Mouse (Mus musculus) liver, postnatal 0 days (tissue): ENCODE measurements around the gene Ago1. TPM values are rescaled to one million over a fixed set of nuclear protein-coding genes. Genes with fewer than 3 reads are reported as not detected.
A peak's percentile ranks its signal among the peaks of the same experiment; 100 is the strongest.

Source experiments
- ATAC-seq: fragments of 200-750 bp; cut with Nextera tagmentation; 2 replicates; pipeline ENCODE4 v1.8.0; 2017; ENCODE audit warnings: mild to moderate bottlenecking, moderate library complexity
- DNase-seq: peaks from one replicate; pipeline ENCODE4 v3.0.0-alpha.2; 2016
- H3K27ac ChIP-seq: fragments of 300-500 bp; sonication (generic); 2 replicates; pipeline ENCODE4 v1.5.1; 2014; ENCODE audit warnings: antibody characterized with exemption, moderate library complexity, mild to moderate bottlenecking, low read depth
- H3K27me3 ChIP-seq: fragments of 300-500 bp; sonication (generic); 2 replicates; pipeline ENCODE4 v1.6.1; 2014; ENCODE audit warnings: low read length, control low read depth, mixed read lengths; ENCODE audit not compliant: insufficient read depth
- H3K36me3 ChIP-seq: fragments of 300-500 bp; sonication (generic); replicated peaks from 2 replicates; pipeline ENCODE4 v1.6.1; 2014; ENCODE audit warnings: mild to moderate bottlenecking, control low read depth, low read length, moderate library complexity, mixed read lengths; ENCODE audit not compliant: insufficient read depth
- H3K4me1 ChIP-seq: fragments of 300-500 bp; sonication (generic); 2 replicates; pipeline ENCODE4 v1.6.1; 2014; ENCODE audit warnings: antibody characterized with exemption, mild to moderate bottlenecking, control low read depth; ENCODE audit not compliant: insufficient read depth
- H3K4me2 ChIP-seq: fragments of 300-500 bp; sonication (generic); 2 replicates; pipeline ENCODE4 v1.6.1; 2014; ENCODE audit warnings: low read depth, mild to moderate bottlenecking, low read length, moderate library complexity, mixed read lengths
- H3K4me3 ChIP-seq: fragments of 300-500 bp; sonication (generic); 2 replicates; pipeline ENCODE4 v1.5.1; 2014; ENCODE audit warnings: low read depth, low read length
- H3K9ac ChIP-seq: fragments of 300-500 bp; sonication (generic); replicated peaks from 2 replicates; pipeline ENCODE4 v1.6.1; 2014; ENCODE audit warnings: mild to moderate bottlenecking, moderate library complexity
- H3K9me3 ChIP-seq: fragments of 300-500 bp; sonication (generic); 2 replicates; pipeline ENCODE4 v1.6.1; 2016; ENCODE audit warnings: mild to moderate bottlenecking, control low read depth, low read length, mixed read lengths
- CTCF ChIP-seq: sonication (generic); IDR thresholded peaks from 2 replicates; pipeline ENCODE4 v1.5.1; 2016; ENCODE audit warnings: antibody characterized with exemption, low read depth
- EP300 ChIP-seq: IDR thresholded peaks from 2 replicates; pipeline ENCODE4 v1.6.1; 2016; ENCODE audit warnings: antibody characterized with exemption, low read depth, mild to moderate bottlenecking
- WGBS: fragments of 180-500 bp; shearing (Covaris S2); extraction: QIAGEN DNeasy Blood & Tissue Kit; methylation state at CpG from one replicate; pipeline ENCODE4 v1.1.7; 2014; ENCODE audit not compliant: insufficient replicate concordance; 5-methylcytosine and 5-hydroxymethylcytosine counted together
- polyA plus RNA-seq: library from polyadenylated mRNA; unstranded; fragments of >200 nt; fragmentation: Nextera tagmentation; extraction: Ambion mirVana; gene quantifications from 2 replicates; pipeline ENCODE4 v1.2.1, GENCODE M21; 2015

Gene Ago1
- polyA plus RNA-seq, 1 experiment from 2014 or later = 0.97 TPM

- Histone ChIP-seq H3K4me3 (no peak overlapping the region), H3K9ac (no peak overlapping the region), H3K36me3 (no peaks in the 10 kb centered on the region), H3K4me1 (no peaks in the 10 kb centered on the region), H3K9me3 (no peaks in the 10 kb centered on the region), H3K4me2 (no peak overlapping the region), H3K27ac (no peak overlapping the region), H3K27me3 (no peaks in the 10 kb centered on the region)
- ATAC-seq = no peak
- TF ChIP-seq CTCF (no peak), EP300 (no peak)
- WGBS = 64% methylated on average over 5 of the region's 5 CpGs
- DNase-seq = no peak
These were observed 23.6 kb upstream of the Ago1 start for GRCm38 (mm10) chr4:126491977-126492376.

- no peaks in the 10 kb centered on the region for H3K27me3 ChIP-seq
- no peak overlapping the region for H3K4me3 ChIP-seq
- H3K9me3 ChIP-seq = no peaks in the 10 kb centered on the region
- H3K4me1 ChIP-seq = no peaks in the 10 kb centered on the region
- TF ChIP-seq CTCF (no peak), EP300 (no peak)
- H3K9ac ChIP-seq = no peak overlapping the region
- no peak for DNase-seq
- no peak overlapping the region for H3K4me2 ChIP-seq
- H3K27ac ChIP-seq = no peak overlapping the region
- ATAC-seq = no peak
- H3K36me3 ChIP-seq = no peaks in the 10 kb centered on the region
- 76% methylated on average over 12 of the region's 12 CpGs for WGBS
These were observed 22.3 kb upstream of the Ago1 start for GRCm38 (mm10) chr4:126490726-126491125.

- Histone ChIP-seq H3K4me1 (no peaks in the 10 kb centered on the region), H3K36me3 (no peaks in the 10 kb centered on the region), H3K27ac (no peak overlapping the region), H3K9ac (no peak overlapping the region), H3K4me2 (0 out of 2 replicates have a peak overlapping the region, but pooled peaks have one; percentile 3), H3K9me3 (no peaks in the 10 kb centered on the region), H3K4me3 (no peak overlapping the region), H3K27me3 (no peaks in the 10 kb centered on the region)
- no peak for ATAC-seq
- DNase-seq = no peak
- WGBS = 61% methylated on average over 5 of the region's 5 CpGs
- TF ChIP-seq EP300 = no peak
- TF ChIP-seq CTCF = no peak
These were observed 21.4 kb upstream of the Ago1 start for GRCm38 (mm10) chr4:126489811-126490210.

GRCm38 (mm10) chr4:126486217-126486616 is 17.8 kb upstream of the Ago1 start:
- Histone ChIP-seq H3K27me3 (no peaks in the 10 kb centered on the region), H3K27ac (no peak overlapping the region), H3K4me1 (no peaks in the 10 kb centered on the region), H3K9me3 (no peaks in the 10 kb centered on the region), H3K36me3 (no peaks in the 10 kb centered on the region), H3K4me2 (no peak overlapping the region), H3K4me3 (no peak overlapping the region), H3K9ac (no peak overlapping the region)
- 66% methylated on average over 1 of the region's 1 CpGs for WGBS
- ATAC-seq (no peak), DNase-seq (no peak)
- TF ChIP-seq EP300 = no peak
- TF ChIP-seq CTCF = no peak

GRCm38 (mm10) chr4:126485065-126485464 is 16.7 kb upstream of the Ago1 start:
- H3K4me3 ChIP-seq = no peak overlapping the region
- H3K27ac ChIP-seq = no peak overlapping the region
- no peaks in the 10 kb centered on the region for H3K9me3 ChIP-seq
- ATAC-seq (no peak), DNase-seq (no peak)
- no peaks in the 10 kb centered on the region for H3K27me3 ChIP-seq
- WGBS = 45% methylated on average over 2 of the region's 2 CpGs
- no peak overlapping the region for H3K4me2 ChIP-seq
- no peaks in the 10 kb centered on the region for H3K36me3 ChIP-seq
- no peak overlapping the region for H3K9ac ChIP-seq
- TF ChIP-seq EP300 (no peak), CTCF (no peak)
- H3K4me1 ChIP-seq = no peaks in the 10 kb centered on the region

GRCm38 (mm10) chr4:126483874-126484273 is 15.5 kb upstream of the Ago1 start:
- no peak overlapping the region for H3K9ac ChIP-seq
- H3K27me3 ChIP-seq = no peaks in the 10 kb centered on the region
- no peak for ATAC-seq
- H3K4me3 ChIP-seq = no peak overlapping the region
- no peaks in the 10 kb centered on the region for H3K4me1 ChIP-seq
- H3K9me3 ChIP-seq = no peaks in the 10 kb centered on the region
- WGBS = 67% methylated on average over 3 of the region's 3 CpGs
- H3K36me3 ChIP-seq = no peaks in the 10 kb centered on the region
- H3K27ac ChIP-seq = no peak overlapping the region
- no peak overlapping the region for H3K4me2 ChIP-seq
- no peak for TF ChIP-seq CTCF
- DNase-seq = no peak

GRCm38 (mm10) chr4:126482951-126483350 is 14.6 kb upstream of the Ago1 start:
- H3K27me3 ChIP-seq = no peaks in the 10 kb centered on the region
- no peaks in the 10 kb centered on the region for H3K4me1 ChIP-seq
- H3K9me3 ChIP-seq = no peaks in the 10 kb centered on the region
- ATAC-seq (no peak), DNase-seq (no peak)
- no peak for TF ChIP-seq EP300
- TF ChIP-seq CTCF = no peak
- H3K27ac ChIP-seq = no peak overlapping the region
- no peak overlapping the region for H3K4me3 ChIP-seq
- H3K4me2 ChIP-seq = no peak overlapping the region
- 68% methylated on average over 12 of the region's 12 CpGs for WGBS
- H3K9ac ChIP-seq = no peak overlapping the region
- H3K36me3 ChIP-seq = no peaks in the 10 kb centered on the region
